Mouse (Mus musculus) 3134 (cell line): ENCODE data around the gene Ntmt1.

Source experiments
- DNase-seq: peaks from one replicate; pipeline ENCODE4 v3.0.0-alpha.2; 2011; ENCODE audit warnings: low spot score; ENCODE audit not compliant: insufficient read length; ENCODE audit errors: extremely low read depth

Gene Ntmt1

GRCm38 (mm10) chr2:30862081-30862480 is 54.5 kb downstream of the Ntmt1 start:
- no peak for DNase-seq

- DNase-seq = no peak
Measured at GRCm38 (mm10) chr2:30863574-30863973, 55.9 kb downstream of the Ntmt1 start.

GRCm38 (mm10) chr2:30864968-30865381 is 57.3 kb downstream of the Ntmt1 start:
- no peak for DNase-seq

GRCm38 (mm10) chr2:30865426-30865825 is 57.8 kb downstream of the Ntmt1 start:
- DNase-seq = no peak

- no peak for DNase-seq
Measured at GRCm38 (mm10) chr2:30870863-30871262, 63.2 kb downstream of the Ntmt1 start.
